Mouse (Mus musculus) limb, embryonic 11.5 days (tissue): ENCODE measurements around the gene Fam49a. TPM values are rescaled to one million over a fixed set of nuclear protein-coding genes. Genes with fewer than 3 reads are reported as not detected.

ENCODE experiments used
- ATAC-seq: fragments of 200-750 bp; cut with Nextera tagmentation; 2 replicates; pipeline ENCODE4 v1.8.0; 2017; ENCODE audit warnings: low read depth; ENCODE audit not compliant: insufficient number of reproducible peaks, low FRiP score, low TSS enrichment
- DNase-seq: peaks from one replicate; pipeline ENCODE4 v3.0.0-alpha.2; 2015; ENCODE audit warnings: low spot score
- H3K27ac ChIP-seq: fragments of 300-500 bp; sonication (generic); replicated peaks from 2 replicates; pipeline ENCODE4 v1.5.1; 2014; ENCODE audit warnings: low read depth, mild to moderate bottlenecking, low read length
- H3K27me3 ChIP-seq: fragments of 300-500 bp; sonication (generic); 2 replicates; pipeline ENCODE4 v1.6.1; 2014; ENCODE audit warnings: mild to moderate bottlenecking, low read length, mixed read lengths; ENCODE audit not compliant: control insufficient read depth, insufficient read depth
- H3K36me3 ChIP-seq: fragments of 300-500 bp; sonication (generic); 2 replicates; pipeline ENCODE4 v1.6.1; 2014; ENCODE audit warnings: mild to moderate bottlenecking, low read length, moderate library complexity, mixed read lengths; ENCODE audit not compliant: control insufficient read depth, insufficient read depth
- H3K4me1 ChIP-seq: fragments of 300-500 bp; sonication (generic); 2 replicates; pipeline ENCODE4 v1.6.1; 2014; ENCODE audit warnings: low read length, mixed read lengths; ENCODE audit not compliant: control insufficient read depth, insufficient read depth
- H3K4me2 ChIP-seq: fragments of 300-500 bp; sonication (generic); 2 replicates; pipeline ENCODE4 v1.6.1; 2014; ENCODE audit warnings: low read depth, mild to moderate bottlenecking, moderate library complexity; ENCODE audit not compliant: severe bottlenecking
- H3K4me3 ChIP-seq: fragments of 300-500 bp; sonication (generic); 2 replicates; pipeline ENCODE4 v1.5.1; 2014; ENCODE audit warnings: low read depth, low read length
- H3K9ac ChIP-seq: fragments of 300-500 bp; sonication (generic); 2 replicates; pipeline ENCODE4 v1.6.1; 2014; ENCODE audit warnings: mild to moderate bottlenecking, low read length
- H3K9me3 ChIP-seq: fragments of 300-500 bp; sonication (generic); 2 replicates; pipeline ENCODE4 v1.6.1; 2016; ENCODE audit warnings: low read length; ENCODE audit not compliant: control insufficient read depth
- WGBS: fragments of 180-500 bp; shearing (Covaris S2); extraction: QIAGEN DNeasy Blood & Tissue Kit; methylation state at CpG from one replicate; pipeline ENCODE4 v1.1.7; 2014; 5-methylcytosine and 5-hydroxymethylcytosine counted together
- polyA plus RNA-seq: library from polyadenylated mRNA; unstranded; fragments of >200 nt; fragmentation: Nextera tagmentation; extraction: Ambion mirVana; gene quantifications from 2 replicates; pipeline ENCODE4 v1.2.1, GENCODE M21; 2014

Fam49a gene
- polyA plus RNA-seq, 1 experiment from 2014 or later, result 7.5 TPM

- Histone ChIP-seq H3K9me3 (no peaks in the 10 kb centered on the region), H3K9ac (no peak overlapping the region), H3K4me2 (no peak overlapping the region), H3K27ac (no peak overlapping the region), H3K4me3 (no peak overlapping the region), H3K4me1 (no peaks in the 10 kb centered on the region), H3K27me3 (no peaks in the 10 kb centered on the region), H3K36me3 (no peaks in the 10 kb centered on the region)
- ATAC-seq (no peak), DNase-seq (no peak)
- WGBS, result 74% methylated on average over 2 of the region's 2 CpGs
Measured at GRCm38 (mm10) chr12:12348625-12349024, 86.7 kb downstream of the Fam49a start.

GRCm38 (mm10) chr12:12349645-12350288 is 87.8 kb downstream of the Fam49a start:
- ATAC-seq, result no peak
- Histone ChIP-seq H3K27me3 (no peaks in the 10 kb centered on the region), H3K4me1 (no peaks in the 10 kb centered on the region), H3K4me2 (no peak overlapping the region), H3K27ac (no peak overlapping the region), H3K4me3 (no peak overlapping the region), H3K36me3 (no peaks in the 10 kb centered on the region), H3K9ac (no peak overlapping the region), H3K9me3 (no peaks in the 10 kb centered on the region)
- DNase-seq, result no peak
- 78% methylated on average over 6 of the region's 6 CpGs for WGBS

GRCm38 (mm10) chr12:12351816-12352552 is 90.0 kb downstream of the Fam49a start:
- Histone ChIP-seq H3K27me3 (no peaks in the 10 kb centered on the region), H3K4me3 (no peak overlapping the region), H3K4me1 (no peaks in the 10 kb centered on the region), H3K27ac (no peak overlapping the region), H3K9ac (no peak overlapping the region), H3K36me3 (no peaks in the 10 kb centered on the region), H3K9me3 (no peaks in the 10 kb centered on the region), H3K4me2 (no peak overlapping the region)
- ATAC-seq (no peak), DNase-seq (no peak)
- WGBS, result 63% methylated on average over 11 of the region's 11 CpGs

- H3K27me3 ChIP-seq, result no peaks in the 10 kb centered on the region
Measured at GRCm38 (mm10) chr12:12354115-12354653, 92.2 kb downstream of the Fam49a start.

GRCm38 (mm10) chr12:12356048-12356447 is 94.1 kb downstream of the Fam49a start:
- WGBS, result 86% methylated on average over 9 of the region's 9 CpGs

More at GRCm38 (mm10) chr12:12354115-12354653, 92.2 kb downstream of the Fam49a start:
- Histone ChIP-seq H3K4me3 (no peak overlapping the region), H3K27ac (no peak overlapping the region), H3K36me3 (no peaks in the 10 kb centered on the region), H3K4me2 (no peak overlapping the region), H3K4me1 (no peaks in the 10 kb centered on the region), H3K9me3 (no peaks in the 10 kb centered on the region), H3K9ac (no peak overlapping the region)
- no peak for DNase-seq
- WGBS, result 76% methylated on average over 10 of the region's 10 CpGs
- no peak for ATAC-seq

GRCm38 (mm10) chr12:12356463-12356862 is 94.5 kb downstream of the Fam49a start:
- H3K27me3 ChIP-seq, result no peaks in the 10 kb centered on the region
- no peaks in the 10 kb centered on the region for H3K36me3 ChIP-seq
- H3K27ac ChIP-seq, result no peak overlapping the region
- no peaks in the 10 kb centered on the region for H3K4me1 ChIP-seq
- ATAC-seq, result no peak
- WGBS, result 87% methylated on average over 1 of the region's 1 CpGs
- DNase-seq, result no peak
- no peak overlapping the region for H3K4me3 ChIP-seq
- no peaks in the 10 kb centered on the region for H3K9me3 ChIP-seq
- no peak overlapping the region for H3K9ac ChIP-seq
- no peak overlapping the region for H3K4me2 ChIP-seq

More at GRCm38 (mm10) chr12:12356048-12356447, 94.1 kb downstream of the Fam49a start:
- H3K36me3 ChIP-seq, result no peaks in the 10 kb centered on the region
- no peaks in the 10 kb centered on the region for H3K27me3 ChIP-seq
- H3K4me2 ChIP-seq, result no peak overlapping the region
- DNase-seq, result no peak
- no peak overlapping the region for H3K9ac ChIP-seq
- no peaks in the 10 kb centered on the region for H3K4me1 ChIP-seq
- no peak for ATAC-seq
- no peaks in the 10 kb centered on the region for H3K9me3 ChIP-seq
- no peak overlapping the region for H3K4me3 ChIP-seq
- H3K27ac ChIP-seq, result no peak overlapping the region

GRCm38 (mm10) chr12:12356946-12357345 is 95.0 kb downstream of the Fam49a start:
- H3K9ac ChIP-seq, result no peak overlapping the region
- H3K4me1 ChIP-seq, result no peaks in the 10 kb centered on the region
- 75% methylated on average over 5 of the region's 5 CpGs for WGBS
- H3K4me3 ChIP-seq, result no peak overlapping the region
- no peak overlapping the region for H3K4me2 ChIP-seq
- ATAC-seq (no peak), DNase-seq (no peak)
- H3K27ac ChIP-seq, result no peak overlapping the region
- H3K36me3 ChIP-seq, result no peaks in the 10 kb centered on the region
- no peaks in the 10 kb centered on the region for H3K27me3 ChIP-seq
- no peaks in the 10 kb centered on the region for H3K9me3 ChIP-seq

- DNase-seq (no peak), ATAC-seq (no peak)
- Histone ChIP-seq H3K9me3 (no peaks in the 10 kb centered on the region), H3K27me3 (no peaks in the 10 kb centered on the region), H3K36me3 (no peaks in the 10 kb centered on the region), H3K27ac (no peak overlapping the region), H3K4me2 (no peak overlapping the region), H3K4me1 (no peaks in the 10 kb centered on the region), H3K4me3 (no peak overlapping the region), H3K9ac (no peak overlapping the region)
- 94% methylated on average over 5 of the region's 5 CpGs for WGBS
Measured at GRCm38 (mm10) chr12:12359923-12360322, 98.0 kb downstream of the Fam49a start.
